Mouse (Mus musculus) embryonic fibroblast, embryonic 13.5 days (primary cell): ENCODE results near the gene Psmc5.

Source experiments
- CTCF ChIP-seq: IDR thresholded peaks from 2 replicates; pipeline ENCODE4 v1.5.1; 2011; ENCODE audit warnings: mild to moderate bottlenecking, control low read depth, low read length, moderate library complexity, borderline replicate concordance; ENCODE audit not compliant: insufficient read depth
- POLR2A ChIP-seq: IDR thresholded peaks from 2 replicates; pipeline ENCODE4 v1.6.1; 2011; ENCODE audit warnings: low read depth, mild to moderate bottlenecking, control low read depth, low read length, moderate library complexity

DNA sequence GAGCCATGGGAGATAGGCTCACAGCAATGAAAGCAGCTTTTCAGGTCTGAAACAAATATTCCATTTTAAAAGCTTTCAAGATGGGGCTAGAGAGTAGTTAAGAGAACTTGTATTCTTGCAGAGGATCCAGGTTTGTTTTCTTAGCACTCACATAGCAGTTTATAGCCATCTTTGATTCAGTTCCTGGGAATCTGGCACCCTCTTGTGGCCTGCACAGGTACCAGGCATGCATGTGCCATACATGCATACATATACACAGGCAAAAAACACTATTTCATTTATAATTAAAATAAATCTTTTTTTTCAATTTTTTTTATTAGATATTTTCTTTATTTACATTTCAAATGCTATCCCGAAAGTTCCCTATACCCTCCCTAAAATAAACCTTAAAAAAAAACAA, 9.1 kb upstream of the Psmc5 start:
- peak; percentile 42; the same call in 1 of the 2 replicates for TF ChIP-seq CTCF
- TF ChIP-seq POLR2A: no peak
